Mouse (Mus musculus) E14TG2a.4 (cell line): ENCODE measurements around the gene St3gal4.

Source experiments
- H3K27me3 ChIP-seq: 2 replicates; pipeline ENCODE4 v1.6.1; 2014; ENCODE audit warnings: low read length, control low read depth; ENCODE audit not compliant: insufficient read depth
- H3K36me3 ChIP-seq: 2 replicates; pipeline ENCODE4 v1.6.1; 2014; ENCODE audit warnings: low read length, control low read depth; ENCODE audit not compliant: insufficient read depth
- H3K4me1 ChIP-seq: replicated peaks from 2 replicates; pipeline ENCODE4 v1.6.1; 2014; ENCODE audit warnings: low read depth, low read length, control low read depth
- H3K4me3 ChIP-seq: replicated peaks from 2 replicates; pipeline ENCODE4 v1.5.1; 2014; ENCODE audit warnings: mild to moderate bottlenecking, low read length
- H3K9me3 ChIP-seq: 2 replicates; pipeline ENCODE4 v1.6.1; 2014; ENCODE audit warnings: low read length, control low read depth
- CTCF ChIP-seq: conservative IDR thresholded peaks from 2 replicates; pipeline ENCODE4 v1.5.1; 2014; ENCODE audit warnings: low read length
- NANOG ChIP-seq: IDR thresholded peaks from 2 replicates; pipeline ENCODE4 v1.6.1; 2014; ENCODE audit warnings: borderline replicate concordance, low read length, mixed read lengths
- POU5F1 ChIP-seq: IDR thresholded peaks from 2 replicates; pipeline ENCODE4 v1.6.1; 2014; ENCODE audit warnings: low read length, borderline replicate concordance

Gene St3gal4

GRCm38 (mm10) chr9:35138029-35138428, 19.0 kb upstream of the St3gal4 start:
- TF ChIP-seq POU5F1 (no peak), NANOG (no peak), CTCF (no peak)
- Histone ChIP-seq H3K27me3 (no peaks in the 10 kb centered on the region), H3K9me3 (no peaks in the 10 kb centered on the region), H3K36me3 (peaks cover 36% of the 10 kb centered on the region), H3K4me1 (peaks cover 53% of the 10 kb centered on the region), H3K4me3 (no peak overlapping the region)

GRCm38 (mm10) chr9:35135575-35135974, 16.5 kb upstream of the St3gal4 start:
- no peaks in the 10 kb centered on the region for H3K27me3 ChIP-seq
- TF ChIP-seq CTCF, result no peak
- TF ChIP-seq NANOG, result no peak
- no peak for TF ChIP-seq POU5F1
- no peaks in the 10 kb centered on the region for H3K9me3 ChIP-seq
- H3K4me3 ChIP-seq, result no peak overlapping the region
- H3K4me1 ChIP-seq, result peaks cover 56% of the 10 kb centered on the region
- H3K36me3 ChIP-seq, result peaks cover 57% of the 10 kb centered on the region

- peaks cover 37% of the 10 kb centered on the region for H3K4me1 ChIP-seq
- no peak for TF ChIP-seq NANOG
- no peak for TF ChIP-seq POU5F1
- no peak for TF ChIP-seq CTCF
- peaks cover 86% of the 10 kb centered on the region for H3K36me3 ChIP-seq
- H3K27me3 ChIP-seq, result no peaks in the 10 kb centered on the region
- H3K4me3 ChIP-seq, result no peak overlapping the region; the same call in 1 of the 2 replicates
- H3K9me3 ChIP-seq, result no peaks in the 10 kb centered on the region
These were observed 12.7 kb upstream of the St3gal4 start for GRCm38 (mm10) chr9:35131637-35132397.

- TF ChIP-seq POU5F1 (no peak), NANOG (no peak), CTCF (no peak)
- H3K4me3 ChIP-seq, result no peak overlapping the region
- H3K36me3 ChIP-seq, result peaks cover 91% of the 10 kb centered on the region
- H3K9me3 ChIP-seq, result no peaks in the 10 kb centered on the region
- no peaks in the 10 kb centered on the region for H3K27me3 ChIP-seq
- peaks cover 26% of the 10 kb centered on the region for H3K4me1 ChIP-seq
These were observed 9.9 kb upstream of the St3gal4 start for GRCm38 (mm10) chr9:35128995-35129418.

- TF ChIP-seq NANOG, result no peak
- no peak for TF ChIP-seq POU5F1
- no peak for TF ChIP-seq CTCF
- no peak overlapping the region for H3K4me3 ChIP-seq
These were observed 9.5 kb upstream of the St3gal4 start for GRCm38 (mm10) chr9:35128564-35128963.

GRCm38 (mm10) chr9:35127561-35127960, 8.5 kb upstream of the St3gal4 start:
- H3K36me3 ChIP-seq, result peaks cover 99% of the 10 kb centered on the region

More at GRCm38 (mm10) chr9:35128564-35128963, 9.5 kb upstream of the St3gal4 start:
- H3K36me3 ChIP-seq, result peaks cover 93% of the 10 kb centered on the region
- no peaks in the 10 kb centered on the region for H3K9me3 ChIP-seq
- H3K27me3 ChIP-seq, result no peaks in the 10 kb centered on the region
- peaks cover 30% of the 10 kb centered on the region for H3K4me1 ChIP-seq

GRCm38 (mm10) chr9:35127147-35127546, 8.1 kb upstream of the St3gal4 start:
- no peak for TF ChIP-seq NANOG
- H3K9me3 ChIP-seq, result no peaks in the 10 kb centered on the region
- peaks cover 98% of the 10 kb centered on the region for H3K36me3 ChIP-seq
- H3K27me3 ChIP-seq, result no peaks in the 10 kb centered on the region
- H3K4me3 ChIP-seq, result no peak overlapping the region
- peaks cover 29% of the 10 kb centered on the region for H3K4me1 ChIP-seq

More at GRCm38 (mm10) chr9:35127561-35127960, 8.5 kb upstream of the St3gal4 start:
- H3K4me1 ChIP-seq, result peaks cover 31% of the 10 kb centered on the region
- no peaks in the 10 kb centered on the region for H3K9me3 ChIP-seq
- H3K27me3 ChIP-seq, result no peaks in the 10 kb centered on the region
- no peak overlapping the region for H3K4me3 ChIP-seq
- no peak for TF ChIP-seq POU5F1
- no peak for TF ChIP-seq NANOG
- TF ChIP-seq CTCF, result no peak

GRCm38 (mm10) chr9:35124678-35124955, 5.5 kb upstream of the St3gal4 start:
- Histone ChIP-seq H3K4me3 (no peak overlapping the region), H3K4me1 (peaks cover 20% of the 10 kb centered on the region), H3K9me3 (no peaks in the 10 kb centered on the region), H3K27me3 (no peaks in the 10 kb centered on the region), H3K36me3 (peaks cover 86% of the 10 kb centered on the region)
- TF ChIP-seq POU5F1 (no peak), NANOG (no peak), CTCF (no peak)
